Mouse (Mus musculus): ENCODE results near the gene Olfr492. TPM values are rescaled to one million over a fixed set of nuclear protein-coding genes. Genes with fewer than 3 reads are reported as not detected.

Gene Olfr492
- not detected in 2 replicates for polyA plus RNA-seq (2012; rRNA removed)

GRCm38 (mm10) chr7:108323574-108323973, at the start of gene Olfr492:
Olfr492 (minus strand) TSS chr7:108323674.

GRCm38 (mm10) chr7:108365035-108365434, 41.6 kb upstream of the Olfr492 start, which contains the start of gene Olfr494:
Olfr494 (plus strand) TSS chr7:108365335.

GRCm38 (mm10) chr7:108346879-108347278, 23.4 kb upstream of the Olfr492 start, which contains the start of gene Olfr493:
Olfr493 (minus strand) TSS chr7:108346979.

GRCm38 (mm10) chr7:108313151-108313550, 10.3 kb downstream of the Olfr492 start, which contains the start of gene Olfr491:
Olfr491 (plus strand) TSS chr7:108313451.

GRCm38 (mm10) chr7:108288834-108289233, 34.6 kb downstream of the Olfr492 start, which contains the start of gene Olfr490:
Olfr490 (minus strand) TSS chr7:108288934.

Other genes starting within 250 kb of the Olfr492 start
- gene Olfr481, start 243.8 kb downstream of the Olfr492 start, polyA plus RNA-seq (2012; rRNA removed): not detected in 2 replicates
- not detected in 2 replicates for gene Olfr482, start 226.1 kb downstream of the Olfr492 start, polyA plus RNA-seq (2012; rRNA removed)
- gene Olfr483, start 222.8 kb downstream of the Olfr492 start, polyA plus RNA-seq (2012; rRNA removed): not detected in 2 replicates
- gene Olfr484, start 196.2 kb downstream of the Olfr492 start, polyA plus RNA-seq (2012; rRNA removed): not detected in 2 replicates
- not detected in 2 replicates for gene Olfr485, start 163.8 kb downstream of the Olfr492 start, polyA plus RNA-seq (2012; rRNA removed)
- gene Olfr486, start 150.9 kb downstream of the Olfr492 start, polyA plus RNA-seq (2012; rRNA removed): not detected in 2 replicates
- not detected in 2 replicates for gene Olfr487, start 109.0 kb downstream of the Olfr492 start, polyA plus RNA-seq (2012; rRNA removed)
- gene Olfr488, start 65.3 kb downstream of the Olfr492 start, polyA plus RNA-seq (2012; rRNA removed): not detected in 2 replicates
- not detected in 2 replicates for gene Olfr490, start 34.7 kb downstream of the Olfr492 start, polyA plus RNA-seq (2012; rRNA removed)
- not detected in 2 replicates for gene Olfr491, start 10.2 kb downstream of the Olfr492 start, polyA plus RNA-seq (2012; rRNA removed)
- not detected in 2 replicates for gene Olfr493, start 23.3 kb upstream of the Olfr492 start, polyA plus RNA-seq (2012; rRNA removed)
- gene Olfr494, start 41.7 kb upstream of the Olfr492 start, polyA plus RNA-seq (2012; rRNA removed): not detected in 2 replicates
- gene Olfr495, start 69.5 kb upstream of the Olfr492 start, polyA plus RNA-seq (2012; rRNA removed): not detected in 2 replicates
- gene Olfr497, start 96.7 kb upstream of the Olfr492 start, polyA plus RNA-seq (2012; rRNA removed): not detected in 2 replicates
- gene Olfr498, start 141.7 kb upstream of the Olfr492 start, polyA plus RNA-seq (2012; rRNA removed): not detected in 2 replicates
- not detected in 2 replicates for gene Olfr502, start 201.4 kb upstream of the Olfr492 start, polyA plus RNA-seq (2012; rRNA removed)
- not detected in 2 replicates for gene Olfr503, start 220.9 kb upstream of the Olfr492 start, polyA plus RNA-seq (2012; rRNA removed)
- gene Olfr504, start 242.1 kb upstream of the Olfr492 start, polyA plus RNA-seq (2012; rRNA removed): not detected in 2 replicates

Measured in ovary, adult 2 months (tissue).